ENCODE assay signal across 18 mouse cellular contexts in the genomic region with DNA sequence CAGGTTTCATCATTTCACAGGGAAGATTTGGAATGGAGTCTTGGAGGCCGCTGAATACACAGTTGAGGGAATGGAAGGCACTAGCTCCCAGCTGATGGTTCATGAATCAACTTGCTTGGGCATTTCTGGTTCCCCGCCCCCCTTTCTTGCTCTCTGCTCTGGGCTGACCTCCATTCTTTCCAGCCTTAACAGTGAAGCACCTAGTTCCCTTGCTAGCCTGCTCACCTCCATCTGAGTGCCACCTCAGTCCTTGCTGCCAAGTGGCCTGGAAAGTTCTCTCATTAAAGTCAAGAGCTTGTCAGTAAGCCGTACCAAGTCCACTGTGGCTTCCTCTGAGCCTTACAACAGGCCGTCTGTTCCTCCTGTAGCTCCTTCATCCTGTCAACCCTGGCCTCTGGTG. TPM values are rescaled to one million over a fixed set of nuclear protein-coding genes. Genes with fewer than 3 reads are reported as not detected.
"Had no signal": no experiment of that assay in that cellular context is flagged by ENCODE, and none has a peak within 500 bp of the region (broad histone marks: within the 10 kb centered on the region; RNA-seq: fewer than 3 reads in every experiment).

No protein-coding gene starts in this region.

- H3K4me3 ChIP-seq: kidney, embryonic 15.5 days; limb, embryonic 13.5 days; liver, embryonic 13.5 days; midbrain, embryonic 12.5 days; midbrain, embryonic 15.5 days; neural tube, embryonic 12.5 days; neural tube, embryonic 15.5 days had no signal

- H3K9me3 ChIP-seq: kidney, embryonic 15.5 days; limb, embryonic 13.5 days; liver, embryonic 13.5 days; midbrain, embryonic 15.5 days; neural tube, embryonic 15.5 days had no signal

- H3K27me3 ChIP-seq: kidney, embryonic 15.5 days; limb, embryonic 13.5 days; liver, embryonic 13.5 days; midbrain, embryonic 12.5 days; midbrain, embryonic 15.5 days; neural tube, embryonic 12.5 days; neural tube, embryonic 15.5 days had no signal

- H3K4me2 ChIP-seq: kidney, embryonic 15.5 days; limb, embryonic 13.5 days; liver, embryonic 13.5 days; lung, embryonic 14.5 days; midbrain, embryonic 12.5 days; midbrain, embryonic 15.5 days; neural tube, embryonic 12.5 days; neural tube, embryonic 15.5 days had no signal

- H3K9ac ChIP-seq: kidney, embryonic 15.5 days; limb, embryonic 13.5 days; liver, embryonic 13.5 days; lung, embryonic 14.5 days; midbrain, embryonic 12.5 days; midbrain, embryonic 15.5 days; neural tube, embryonic 12.5 days; neural tube, embryonic 15.5 days had no signal

- H3K36me3 ChIP-seq: kidney, embryonic 15.5 days; liver, embryonic 13.5 days; midbrain, embryonic 12.5 days; midbrain, embryonic 15.5 days; neural tube, embryonic 12.5 days had no signal

- H3K4me1 ChIP-seq: kidney, embryonic 15.5 days; liver, embryonic 13.5 days; midbrain, embryonic 12.5 days; midbrain, embryonic 15.5 days; neural tube, embryonic 12.5 days; neural tube, embryonic 15.5 days had no signal

- ATAC-seq: lung, postnatal 0 days; midbrain, embryonic 15.5 days had no signal

- DNase-seq: kidney, adult 8-10 months; kidney, postnatal 10 days; kidney, postnatal 36 days; left cerebral cortex, postnatal 4 days; liver, embryonic 13.5 days; lung, embryonic 14.5 days; right cerebral cortex, adult 18-20 months; right cerebral cortex, postnatal 25 days; spleen, adult 18-20 months; thymus, postnatal 25 days had no signal

- H3K27ac ChIP-seq: kidney, embryonic 15.5 days; liver, embryonic 13.5 days; macrophage; midbrain, embryonic 12.5 days; midbrain, embryonic 15.5 days; neural tube, embryonic 12.5 days; neural tube, embryonic 15.5 days had no signal

RNA-seq across cellular contexts. Expression of gene Adamts17, which starts 52.6 kb away (rescaled TPM):
- polyA plus RNA-seq: macrophage had no signal
